Mouse (Mus musculus): ENCODE data around the gene Lsm10. TPM values are rescaled to one million over a fixed set of nuclear protein-coding genes. Genes with fewer than 3 reads are reported as not detected.

The Lsm10 gene
- total RNA-seq, 1 experiment from 2014 or later = 15.8 TPM

Other genes starting within 250 kb of the Lsm10 start
- gene Csf3r, start 72.1 kb upstream of the Lsm10 start, total RNA-seq (2017) = 33.3 and 34.0 TPM in 2 replicates
- 62.6 and 83.8 TPM in 2 replicates for gene Mrps15, start 49.7 kb upstream of the Lsm10 start, total RNA-seq (2017)
- gene Oscp1, start 38.1 kb upstream of the Lsm10 start, total RNA-seq (2017) = 1.6 and 7.5 TPM in 2 replicates
- 10.6 and 11.7 TPM in 2 replicates for gene Stk40, start 7.3 kb downstream of the Lsm10 start, total RNA-seq (2017)
- gene Eva1b, start 51.1 kb downstream of the Lsm10 start, total RNA-seq (2017) = 0.68 and 1.0 TPM in 2 replicates
- not detected in 2 replicates for gene Sh3d21, start 66.9 kb downstream of the Lsm10 start, total RNA-seq (2017)
- gene Thrap3, start 106.1 kb downstream of the Lsm10 start, total RNA-seq (2017) = 331 and 353 TPM in 2 replicates
- 13.0 and 32.3 TPM in 2 replicates for gene Map7d1, start 159.7 kb downstream of the Lsm10 start, total RNA-seq (2017)
- gene Trappc3, start 165.7 kb downstream of the Lsm10 start, total RNA-seq (2017) = 55.7 and 63.9 TPM in 2 replicates
- not detected in 2 replicates for gene Col8a2, start 190.2 kb downstream of the Lsm10 start, total RNA-seq (2017)
- 26.0 and 28.7 TPM in 2 replicates for gene Adprhl2, start 225.1 kb downstream of the Lsm10 start, total RNA-seq (2017)
- not detected in 2 replicates for gene Tekt2, start 229.1 kb downstream of the Lsm10 start, total RNA-seq (2017)

Measured in common myeloid progenitor, adult 5-6 weeks (primary cell).